Mouse (Mus musculus) bone marrow macrophage, adult 2 months (primary cell): ENCODE results near the gene Gipc3.

Source experiments
- CTCF ChIP-seq: IDR thresholded peaks from 2 replicates; pipeline ENCODE4 v1.5.1; 2012; ENCODE audit warnings: low read depth, mild to moderate bottlenecking, low read length, moderate library complexity
- POLR2A ChIP-seq: IDR thresholded peaks from 2 replicates; pipeline ENCODE4 v1.6.1; 2012; ENCODE audit warnings: mild to moderate bottlenecking, low read depth, low read length, borderline replicate concordance

DNA sequence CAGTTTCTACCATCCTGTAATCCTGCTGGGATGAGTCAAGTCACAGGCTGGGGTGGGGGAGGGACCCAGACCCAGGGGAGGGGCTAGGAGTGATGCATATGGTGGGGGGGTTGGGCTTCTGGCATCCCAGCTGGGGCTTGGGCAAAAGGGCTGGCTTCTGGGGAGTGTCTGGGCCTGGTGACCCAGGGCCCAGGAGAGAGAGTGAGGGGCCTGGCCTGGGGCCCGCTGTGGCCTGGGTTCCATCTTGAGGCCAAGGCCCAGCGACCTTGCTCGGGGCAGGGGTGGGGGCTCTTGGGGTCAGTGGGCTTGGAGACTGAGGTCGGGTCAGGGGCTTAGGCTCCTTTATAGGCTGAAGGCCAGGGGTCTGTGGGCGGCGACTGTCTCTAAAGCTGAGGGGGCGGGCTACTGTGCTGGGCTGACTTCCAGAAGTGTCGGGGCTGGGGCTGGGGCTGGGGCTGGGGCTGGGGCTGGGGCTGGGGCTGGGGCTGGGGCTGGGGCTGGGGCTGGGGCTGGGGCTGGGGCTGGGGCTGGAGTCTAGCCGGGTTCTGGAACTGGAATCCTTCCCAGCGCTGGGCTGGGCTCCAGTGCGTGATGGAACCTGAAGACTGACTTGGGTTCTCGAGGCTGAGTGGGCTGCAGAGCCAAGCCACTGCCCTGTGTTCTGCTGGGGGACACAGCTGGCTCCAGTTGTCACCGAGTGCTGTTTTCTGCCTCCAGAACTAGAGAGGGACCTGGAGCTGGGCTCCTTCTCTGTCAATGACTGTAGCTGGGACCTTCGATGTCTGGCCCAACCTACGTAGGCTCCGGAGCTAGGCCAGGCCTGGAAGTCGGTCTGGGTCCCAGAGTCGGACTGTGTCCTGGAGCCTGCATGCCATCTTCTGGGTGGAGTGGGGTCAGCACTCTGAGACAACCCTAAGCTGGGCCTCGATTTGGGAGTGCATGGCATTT lies 7.4 kb downstream of the Gipc3 start:
- TF ChIP-seq CTCF (no peak), POLR2A (no peak)
